Mouse (Mus musculus) G1E-ER4 (cell line): ENCODE measurements around the gene Olfr707. TPM values are rescaled to one million over a fixed set of nuclear protein-coding genes. Genes with fewer than 3 reads are reported as not detected.
"Not testable (repeated sequence)": the region's sequence is repeated elsewhere in the genome, so short reads cannot be mapped to it uniquely, and the experiment has no call there.

Source experiments
- GATA1 ChIP-seq: IDR thresholded peaks from one replicate; pipeline ENCODE4 v1.8.0; 2012; ENCODE audit warnings: low read length, inconsistent platforms
- polyA plus RNA-seq: library from polyadenylated mRNA; stranded (reverse); fragments of >175 nt; gene quantifications from 2 replicates; pipeline ENCODE4 v1.2.3, GENCODE M21; 2012

The Olfr707 gene
- not detected in 2 replicates for polyA plus RNA-seq

GRCm38 (mm10) chr7:106901141-106901540 is at the start of gene Olfr707:
Gene Olfr707, minus strand, starts transcription at chr7:106901241.
- not testable (repeated sequence) for TF ChIP-seq GATA1

- no peak for TF ChIP-seq GATA1
These were observed 47.2 kb upstream of the Olfr707 start, which contains the start of gene Olfr710 for GRCm38 (mm10) chr7:106948212-106948611. Gene Olfr710, minus strand, starts transcription at chr7:106948312.

GRCm38 (mm10) chr7:106932119-106932518 is 31.1 kb upstream of the Olfr707 start, which contains the start of gene Olfr709-ps1:
Gene Olfr709-ps1, minus strand, starts transcription at chr7:106932219.
- TF ChIP-seq GATA1: no peak

- TF ChIP-seq GATA1: no peak
These were observed 6.6 kb upstream of the Olfr707 start, which contains the start of gene Olfr1532-ps1 for GRCm38 (mm10) chr7:106907676-106908075. Gene Olfr1532-ps1, plus strand, starts transcription at chr7:106908001.

GRCm38 (mm10) chr7:106888062-106888461 is 13.0 kb downstream of the Olfr707 start, which contains the start of gene Olfr706:
Gene Olfr706, minus strand, starts transcription at chr7:106888162.
- TF ChIP-seq GATA1: no peak

- TF ChIP-seq GATA1: no peak
These were observed 24.2 kb downstream of the Olfr707 start, which contains the start of gene Olfr705 for GRCm38 (mm10) chr7:106876791-106877190. Gene Olfr705, minus strand, starts transcription at chr7:106876891.

- no peak for TF ChIP-seq GATA1
These were observed 38.2 kb downstream of the Olfr707 start, which contains the start of gene Olfr704 for GRCm38 (mm10) chr7:106862885-106863284. Gene Olfr704, plus strand, starts transcription at chr7:106863185.

GRCm38 (mm10) chr7:106843060-106843459 is 58.0 kb downstream of the Olfr707 start, which contains the start of gene Olfr703:
Gene Olfr703, plus strand, starts transcription at chr7:106843360.
- TF ChIP-seq GATA1: no peak

Other genes with a start within 250 kb of the Olfr707 start
- gene Olfr693, start 220.7 kb downstream of the Olfr707 start, polyA plus RNA-seq: not detected in 2 replicates
- gene Olfr694, start 209.4 kb downstream of the Olfr707 start, polyA plus RNA-seq: not detected in 2 replicates
- gene Olfr695, start 184.8 kb downstream of the Olfr707 start, polyA plus RNA-seq: not detected in 2 replicates
- gene Olfr697, start 158.8 kb downstream of the Olfr707 start, polyA plus RNA-seq: not detected in 2 replicates
- gene Olfr698, start 145.8 kb downstream of the Olfr707 start, polyA plus RNA-seq: not detected in 2 replicates
- not detected in 2 replicates for gene Olfr699, start 108.0 kb downstream of the Olfr707 start, polyA plus RNA-seq
- gene Olfr700, start 92.4 kb downstream of the Olfr707 start, polyA plus RNA-seq: not detected in 2 replicates
- not detected in 2 replicates for gene Olfr701, start 87.1 kb downstream of the Olfr707 start, polyA plus RNA-seq
- not detected in 2 replicates for gene Olfr702, start 67.3 kb downstream of the Olfr707 start, polyA plus RNA-seq
- not detected in 2 replicates for gene Olfr703, start 57.9 kb downstream of the Olfr707 start, polyA plus RNA-seq
- not detected in 2 replicates for gene Olfr704, start 38.1 kb downstream of the Olfr707 start, polyA plus RNA-seq
- not detected in 2 replicates for gene Olfr705, start 24.4 kb downstream of the Olfr707 start, polyA plus RNA-seq
- gene Olfr706, start 13.1 kb downstream of the Olfr707 start, polyA plus RNA-seq: not detected in 2 replicates
- not detected in 2 replicates for gene Olfr1532-ps1, start 6.8 kb upstream of the Olfr707 start, polyA plus RNA-seq
- gene Olfr709-ps1, start 31.0 kb upstream of the Olfr707 start, polyA plus RNA-seq: not detected in 2 replicates
- gene Olfr710, start 47.1 kb upstream of the Olfr707 start, polyA plus RNA-seq: not detected in 2 replicates
- gene Olfr6, start 62.7 kb upstream of the Olfr707 start, polyA plus RNA-seq: not detected in 2 replicates
- not detected in 2 replicates for gene Olfr711, start 74.2 kb upstream of the Olfr707 start, polyA plus RNA-seq
- not detected in 2 replicates for gene Olfr2, start 104.8 kb upstream of the Olfr707 start, polyA plus RNA-seq
- gene Olfr713, start 129.9 kb upstream of the Olfr707 start, polyA plus RNA-seq: not detected in 2 replicates
- not detected in 2 replicates for gene Olfr714, start 169.7 kb upstream of the Olfr707 start, polyA plus RNA-seq
- gene Olfr17, start 192.0 kb upstream of the Olfr707 start, polyA plus RNA-seq: not detected in 2 replicates
- not detected in 2 replicates for gene Olfr715b, start 209.1 kb upstream of the Olfr707 start, polyA plus RNA-seq
- not detected in 2 replicates for gene Olfr715, start 229.8 kb upstream of the Olfr707 start, polyA plus RNA-seq
- gene Olfr716, start 237.1 kb upstream of the Olfr707 start, polyA plus RNA-seq: not detected in 2 replicates